Mouse (Mus musculus) midbrain, embryonic 12.5 days (tissue): ENCODE measurements around the gene Cacng1. TPM values are rescaled to one million over a fixed set of nuclear protein-coding genes. Genes with fewer than 3 reads are reported as not detected.

Experiments used
- ATAC-seq: fragments of 200-750 bp; cut with Nextera tagmentation; 2 replicates; pipeline ENCODE4 v1.8.0; 2017; ENCODE audit warnings: low read depth, moderate TSS enrichment, moderate library complexity; ENCODE audit not compliant: low FRiP score
- H3K27ac ChIP-seq: fragments of 300-500 bp; sonication (generic); replicated peaks from 2 replicates; pipeline ENCODE4 v1.5.1; 2016; ENCODE audit warnings: mild to moderate bottlenecking
- H3K27me3 ChIP-seq: fragments of 300-500 bp; sonication (generic); 2 replicates; pipeline ENCODE4 v1.6.1; 2016; ENCODE audit warnings: mild to moderate bottlenecking
- H3K36me3 ChIP-seq: fragments of 300-500 bp; sonication (generic); 2 replicates; pipeline ENCODE4 v1.6.1; 2016
- H3K4me1 ChIP-seq: fragments of 300-500 bp; sonication (generic); 2 replicates; pipeline ENCODE4 v1.6.1; 2016
- H3K4me2 ChIP-seq: fragments of 300-500 bp; sonication (generic); replicated peaks from 2 replicates; pipeline ENCODE4 v1.6.1; 2016; ENCODE audit warnings: mild to moderate bottlenecking, moderate library complexity
- H3K4me3 ChIP-seq: fragments of 300-500 bp; sonication (generic); 2 replicates; pipeline ENCODE4 v1.5.1; 2016; ENCODE audit warnings: mild to moderate bottlenecking
- H3K9ac ChIP-seq: fragments of 300-500 bp; sonication (generic); replicated peaks from 2 replicates; pipeline ENCODE4 v1.6.1; 2016; ENCODE audit warnings: mild to moderate bottlenecking, moderate library complexity
- H3K9me3 ChIP-seq: fragments of 300-500 bp; sonication (generic); 2 replicates; pipeline ENCODE4 v1.6.1; 2016; ENCODE audit warnings: mild to moderate bottlenecking
- WGBS: fragments of 180-500 bp; shearing (Covaris S2); methylation state at CpG from one replicate; pipeline ENCODE4 v1.1.7; 2016; 5-methylcytosine and 5-hydroxymethylcytosine counted together
- polyA plus RNA-seq: library from polyadenylated mRNA; unstranded; fragments of >200 nt; fragmentation: Nextera tagmentation; extraction: Ambion mirVana; gene quantifications from 2 replicates; pipeline ENCODE4 v1.2.1, GENCODE M21; 2016

Cacng1 gene
- 0.18 and 0.19 TPM in 2 replicates for polyA plus RNA-seq

- H3K4me3 ChIP-seq: no peak within 1 kb of the TSS
- peaks cover 3% of the 10 kb centered on the region; the same call in 1 of the 2 replicates for H3K27me3 ChIP-seq
- no peak within 1 kb of the TSS for H3K4me2 ChIP-seq
- H3K4me1 ChIP-seq: no peaks in the 10 kb centered on the region; the same call in 1 of the 2 replicates
- no peaks in the 10 kb centered on the region for H3K36me3 ChIP-seq
- 0 out of 2 replicates have a peak, but pooled peaks cover 4% of the 10 kb centered on the region for H3K9me3 ChIP-seq
- no peak for ATAC-seq
- no peak within 1 kb of the TSS for H3K9ac ChIP-seq
- no peak within 1 kb of the TSS for H3K27ac ChIP-seq
- 81% methylated on average over 16 of the region's 16 CpGs for WGBS
Measured at GRCm38 (mm10) chr11:107716332-107716938, at the start of gene Cacng1. Gene Cacng1, minus strand, starts transcription at chr11:107716522.

- no peaks in the 10 kb centered on the region for H3K36me3 ChIP-seq
- ATAC-seq: peak; percentile 91
- H3K9me3 ChIP-seq: no peaks in the 10 kb centered on the region
- H3K4me2 ChIP-seq: peak overlapping the region; percentile 17; the same call in 1 of the 2 replicates
- peak overlapping the region; percentile 79 for H3K27ac ChIP-seq
- peaks cover 65% of the 10 kb centered on the region for H3K4me1 ChIP-seq
- WGBS: 17% methylated on average over 8 of the region's 8 CpGs
- H3K27me3 ChIP-seq: no peaks in the 10 kb centered on the region
- H3K9ac ChIP-seq: 0 out of 2 replicates have a peak overlapping the region, but pooled peaks have one; percentile 16
- no peak overlapping the region for H3K4me3 ChIP-seq
Measured at GRCm38 (mm10) chr11:107762688-107763460, 46.6 kb upstream of the Cacng1 start.

- H3K4me3 ChIP-seq: no peak overlapping the region
- H3K36me3 ChIP-seq: no peaks in the 10 kb centered on the region
- no peak overlapping the region for H3K4me2 ChIP-seq
- peaks cover 56% of the 10 kb centered on the region for H3K4me1 ChIP-seq
- no peaks in the 10 kb centered on the region for H3K27me3 ChIP-seq
- WGBS: 82% methylated on average over 10 of the region's 10 CpGs
- no peak overlapping the region for H3K9ac ChIP-seq
- no peak for ATAC-seq
- peak overlapping the region; percentile 79 for H3K27ac ChIP-seq
- H3K9me3 ChIP-seq: no peaks in the 10 kb centered on the region
Measured at GRCm38 (mm10) chr11:107761790-107762500, 45.6 kb upstream of the Cacng1 start.

- ATAC-seq: no peak
- no peak overlapping the region for H3K27ac ChIP-seq
Measured at GRCm38 (mm10) chr11:107760001-107760400, 43.7 kb upstream of the Cacng1 start.

GRCm38 (mm10) chr11:107759516-107759915 is 43.2 kb upstream of the Cacng1 start:
- no peak overlapping the region for H3K4me2 ChIP-seq
- no peak for ATAC-seq
- H3K4me3 ChIP-seq: no peak overlapping the region
- no peaks in the 10 kb centered on the region for H3K36me3 ChIP-seq
- H3K4me1 ChIP-seq: peaks cover 47% of the 10 kb centered on the region
- H3K9me3 ChIP-seq: no peaks in the 10 kb centered on the region
- H3K27ac ChIP-seq: no peak overlapping the region
- H3K27me3 ChIP-seq: no peaks in the 10 kb centered on the region
- WGBS: 77% methylated on average over 9 of the region's 9 CpGs
- no peak overlapping the region for H3K9ac ChIP-seq

More at GRCm38 (mm10) chr11:107760001-107760400, 43.7 kb upstream of the Cacng1 start:
- Histone ChIP-seq H3K27me3 (no peaks in the 10 kb centered on the region), H3K9me3 (no peaks in the 10 kb centered on the region), H3K9ac (no peak overlapping the region), H3K36me3 (no peaks in the 10 kb centered on the region), H3K4me1 (peaks cover 47% of the 10 kb centered on the region), H3K4me3 (no peak overlapping the region), H3K4me2 (no peak overlapping the region)
- 21% methylated on average over 10 of the region's 10 CpGs for WGBS

- Histone ChIP-seq H3K9me3 (no peaks in the 10 kb centered on the region), H3K9ac (no peak overlapping the region), H3K4me3 (no peak overlapping the region), H3K4me1 (no peaks in the 10 kb centered on the region), H3K4me2 (no peak overlapping the region), H3K27me3 (no peaks in the 10 kb centered on the region), H3K27ac (no peak overlapping the region), H3K36me3 (peaks cover 13% of the 10 kb centered on the region; the same call in 1 of the 2 replicates)
- ATAC-seq: no peak
- 90% methylated on average over 5 of the region's 5 CpGs for WGBS
Measured at GRCm38 (mm10) chr11:107749114-107749513, 32.8 kb upstream of the Cacng1 start.

GRCm38 (mm10) chr11:107748243-107749035 is 32.1 kb upstream of the Cacng1 start:
- Histone ChIP-seq H3K4me2 (no peak overlapping the region), H3K27me3 (no peaks in the 10 kb centered on the region), H3K4me1 (0 out of 2 replicates have a peak, but pooled peaks cover under 1% of the 10 kb centered on the region), H3K27ac (no peak overlapping the region), H3K9me3 (no peaks in the 10 kb centered on the region), H3K9ac (no peak overlapping the region), H3K4me3 (no peak overlapping the region), H3K36me3 (peaks cover 13% of the 10 kb centered on the region; the same call in 1 of the 2 replicates)
- no peak for ATAC-seq
- WGBS: 93% methylated on average over 5 of the region's 5 CpGs

DNA sequence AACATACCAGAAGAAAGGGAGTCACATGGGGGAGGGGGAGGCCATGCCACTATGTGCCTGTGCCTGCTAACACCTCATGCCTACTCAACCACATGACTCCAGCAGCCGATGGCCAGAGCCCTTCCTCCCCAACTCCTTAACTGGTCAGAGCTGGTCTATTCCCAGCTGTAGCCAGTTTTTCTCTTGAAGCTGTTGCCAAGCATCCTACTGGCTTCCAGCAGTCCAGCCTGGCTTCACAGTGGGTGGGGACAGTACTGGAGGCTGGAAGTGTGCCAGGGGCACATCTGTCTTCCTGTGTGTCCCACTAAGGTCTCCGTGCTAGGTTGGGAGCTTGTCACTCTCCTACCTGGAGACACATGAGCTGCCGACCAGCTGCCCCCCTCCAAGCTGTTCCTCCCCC is 26.8 kb upstream of the Cacng1 start:
- no peak overlapping the region for H3K27ac ChIP-seq
- ATAC-seq: peak; percentile 19; the same call in 1 of the 2 replicates

DNA sequence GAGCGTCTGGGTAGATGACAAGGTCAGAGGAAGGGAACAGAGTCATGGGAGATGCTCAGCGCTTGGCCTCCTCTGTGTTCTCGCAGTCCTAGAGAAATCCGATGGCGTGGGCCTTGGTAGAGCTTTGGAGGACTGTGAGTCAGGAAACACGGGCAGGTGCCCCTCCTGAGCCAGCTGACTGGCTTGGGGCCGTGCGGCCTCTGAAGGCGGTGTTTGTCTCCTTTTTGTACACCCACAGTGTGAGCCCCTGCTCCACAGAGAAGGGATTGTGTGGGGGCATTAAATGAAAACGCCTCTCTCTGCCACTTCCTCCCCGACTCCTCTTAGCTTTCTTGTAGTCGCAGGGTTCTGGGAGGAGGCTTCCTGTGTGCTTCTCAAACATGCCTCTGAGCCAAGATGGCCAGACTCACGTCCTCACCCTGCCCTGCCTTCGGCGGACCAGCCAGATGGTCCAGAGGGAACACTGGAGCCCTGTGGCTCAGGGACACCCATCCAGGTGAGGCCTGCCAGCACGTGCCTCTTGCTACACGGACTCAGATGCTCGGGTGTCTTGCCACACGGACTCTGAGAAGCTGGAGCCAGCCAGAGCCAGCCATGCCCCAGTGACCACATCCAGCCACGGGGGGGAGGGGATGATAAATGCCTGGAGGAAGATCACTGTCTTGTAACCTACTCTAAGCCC is 22.2 kb upstream of the Cacng1 start:
- H3K4me3 ChIP-seq: no peak overlapping the region
- ATAC-seq: no peak
- no peak overlapping the region for H3K4me2 ChIP-seq
- H3K27ac ChIP-seq: no peak overlapping the region
- H3K36me3 ChIP-seq: peaks cover 69% of the 10 kb centered on the region
- 85% methylated on average over 20 of the region's 20 CpGs for WGBS
- H3K27me3 ChIP-seq: no peaks in the 10 kb centered on the region
- no peaks in the 10 kb centered on the region for H3K9me3 ChIP-seq
- H3K9ac ChIP-seq: no peak overlapping the region; the same call in 1 of the 2 replicates
- H3K4me1 ChIP-seq: peaks cover 26% of the 10 kb centered on the region

More for the DNA sequence above, 26.8 kb upstream of the Cacng1 start:
- 85% methylated on average over 3 of the region's 3 CpGs for WGBS
- H3K4me2 ChIP-seq: no peak overlapping the region
- H3K27me3 ChIP-seq: no peaks in the 10 kb centered on the region
- peaks cover 26% of the 10 kb centered on the region for H3K36me3 ChIP-seq
- no peaks in the 10 kb centered on the region for H3K9me3 ChIP-seq
- peaks cover 26% of the 10 kb centered on the region for H3K4me1 ChIP-seq
- H3K9ac ChIP-seq: no peak overlapping the region
- H3K4me3 ChIP-seq: no peak overlapping the region

DNA sequence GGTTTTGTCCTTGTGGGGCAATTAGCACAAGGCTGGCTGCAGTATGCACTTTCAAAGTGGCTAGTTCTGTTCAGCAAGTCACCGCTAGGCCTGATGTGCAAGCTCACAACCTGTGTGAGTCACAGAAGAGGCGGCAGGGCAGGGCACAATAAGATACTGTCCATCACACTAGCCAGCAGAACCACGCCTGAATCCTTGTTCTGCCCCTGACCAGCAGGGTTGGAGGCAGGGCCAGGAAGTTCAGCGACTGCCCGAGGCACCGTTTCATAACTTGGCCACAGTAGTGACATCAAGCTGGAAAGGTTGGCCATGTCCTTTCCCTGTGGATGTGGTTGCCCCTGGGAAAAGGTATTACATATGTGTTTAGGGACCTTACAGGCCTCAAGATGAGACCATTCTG is 21.6 kb upstream of the Cacng1 start:
- H3K36me3 ChIP-seq: peaks cover 75% of the 10 kb centered on the region
- peaks cover 21% of the 10 kb centered on the region for H3K4me1 ChIP-seq
- H3K27me3 ChIP-seq: no peaks in the 10 kb centered on the region
- H3K27ac ChIP-seq: no peak overlapping the region
- no peak overlapping the region for H3K4me2 ChIP-seq
- H3K4me3 ChIP-seq: no peak overlapping the region
- H3K9me3 ChIP-seq: no peaks in the 10 kb centered on the region
- no peak overlapping the region for H3K9ac ChIP-seq
- ATAC-seq: no peak
- 92% methylated on average over 6 of the region's 6 CpGs for WGBS

GRCm38 (mm10) chr11:107734133-107734532 is 17.8 kb upstream of the Cacng1 start:
- ATAC-seq: no peak
- Histone ChIP-seq H3K36me3 (peaks cover 69% of the 10 kb centered on the region), H3K4me1 (no peaks in the 10 kb centered on the region), H3K4me2 (no peak overlapping the region), H3K4me3 (no peak overlapping the region), H3K9me3 (no peaks in the 10 kb centered on the region), H3K27me3 (no peaks in the 10 kb centered on the region), H3K27ac (no peak overlapping the region), H3K9ac (no peak overlapping the region)
- WGBS: 85% methylated on average over 7 of the region's 7 CpGs
